Mouse (Mus musculus) stomach, embryonic 14.5 days (tissue): ENCODE measurements around the gene Trib2. TPM values are rescaled to one million over a fixed set of nuclear protein-coding genes. Genes with fewer than 3 reads are reported as not detected.

ENCODE experiments used
- ATAC-seq: fragments of 200-750 bp; cut with Nextera tagmentation; 2 replicates; pipeline ENCODE4 v1.8.0; 2017; ENCODE audit warnings: low read depth, moderate TSS enrichment; ENCODE audit not compliant: insufficient number of reproducible peaks, insufficient read depth, low FRiP score
- H3K27ac ChIP-seq: fragments of 300-500 bp; sonication (generic); 2 replicates; pipeline ENCODE4 v1.5.1; 2014; ENCODE audit warnings: mild to moderate bottlenecking, low read length, moderate library complexity, mixed read lengths
- H3K27me3 ChIP-seq: fragments of 300-500 bp; sonication (generic); 2 replicates; pipeline ENCODE4 v1.6.1; 2014; ENCODE audit warnings: low read length, control low read depth, mixed read lengths; ENCODE audit not compliant: control insufficient read depth, insufficient read depth
- H3K36me3 ChIP-seq: fragments of 300-500 bp; sonication (generic); 2 replicates; pipeline ENCODE4 v1.6.1; 2014; ENCODE audit warnings: mild to moderate bottlenecking, control low read depth, low read length, moderate library complexity, mixed read lengths; ENCODE audit not compliant: control insufficient read depth, insufficient read depth
- H3K4me1 ChIP-seq: fragments of 300-500 bp; sonication (generic); 2 replicates; pipeline ENCODE4 v1.6.1; 2014; ENCODE audit warnings: low read length, control low read depth, mixed read lengths; ENCODE audit not compliant: control insufficient read depth, insufficient read depth
- H3K4me2 ChIP-seq: fragments of 300-500 bp; sonication (generic); replicated peaks from 2 replicates; pipeline ENCODE4 v1.6.1; 2014; ENCODE audit warnings: low read depth, low read length, control low read depth
- H3K4me3 ChIP-seq: fragments of 300-500 bp; sonication (generic); 2 replicates; pipeline ENCODE4 v1.5.1; 2014; ENCODE audit warnings: low read depth, low read length, control low read depth
- H3K9ac ChIP-seq: fragments of 300-500 bp; sonication (generic); replicated peaks from 2 replicates; pipeline ENCODE4 v1.6.1; 2014; ENCODE audit warnings: low read depth, mild to moderate bottlenecking, control low read depth, low read length, moderate library complexity, mixed read lengths
- H3K9me3 ChIP-seq: fragments of 300-500 bp; sonication (generic); 2 replicates; pipeline ENCODE4 v1.6.1; 2016; ENCODE audit warnings: low read depth, low read length, control low read depth; ENCODE audit not compliant: control insufficient read depth
- WGBS: fragments of 180-500 bp; shearing (Covaris S2); extraction: QIAGEN DNeasy Blood & Tissue Kit; methylation state at CpG from one replicate; pipeline ENCODE4 v1.1.7; 2014; 5-methylcytosine and 5-hydroxymethylcytosine counted together
- polyA plus RNA-seq: library from polyadenylated mRNA; unstranded; fragments of >200 nt; fragmentation: Nextera tagmentation; extraction: Ambion mirVana; gene quantifications from 2 replicates; pipeline ENCODE4 v1.2.1, GENCODE M21; 2014

Gene Trib2
- polyA plus RNA-seq, 1 experiment from 2014 or later, result 22.5 TPM

- Histone ChIP-seq H3K27me3 (no peaks in the 10 kb centered on the region), H3K27ac (no peak overlapping the region), H3K4me2 (no peak overlapping the region), H3K9ac (no peak overlapping the region), H3K36me3 (no peaks in the 10 kb centered on the region), H3K9me3 (no peaks in the 10 kb centered on the region), H3K4me3 (no peak overlapping the region), H3K4me1 (no peaks in the 10 kb centered on the region)
- 61% methylated on average over 6 of the region's 6 CpGs for WGBS
- ATAC-seq, result no peak
These were observed 45.0 kb downstream of the Trib2 start for GRCm38 (mm10) chr12:15771686-15772085.

GRCm38 (mm10) chr12:15768536-15768935 lies 48.2 kb downstream of the Trib2 start:
- 91% methylated on average over 3 of the region's 3 CpGs for WGBS
- H3K27ac ChIP-seq, result no peak overlapping the region
- H3K4me1 ChIP-seq, result no peaks in the 10 kb centered on the region

GRCm38 (mm10) chr12:15765996-15766395 lies 50.7 kb downstream of the Trib2 start:
- no peak overlapping the region for H3K4me2 ChIP-seq
- no peak overlapping the region for H3K9ac ChIP-seq
- no peaks in the 10 kb centered on the region for H3K27me3 ChIP-seq
- WGBS, result 79% methylated on average over 12 of the region's 12 CpGs
- H3K4me1 ChIP-seq, result no peaks in the 10 kb centered on the region
- no peaks in the 10 kb centered on the region for H3K9me3 ChIP-seq
- ATAC-seq, result no peak
- H3K4me3 ChIP-seq, result no peak overlapping the region
- H3K36me3 ChIP-seq, result no peaks in the 10 kb centered on the region
- H3K27ac ChIP-seq, result no peak overlapping the region

More at GRCm38 (mm10) chr12:15768536-15768935, 48.2 kb downstream of the Trib2 start:
- H3K4me3 ChIP-seq, result no peak overlapping the region
- H3K9me3 ChIP-seq, result no peaks in the 10 kb centered on the region
- no peaks in the 10 kb centered on the region for H3K27me3 ChIP-seq
- H3K4me2 ChIP-seq, result no peak overlapping the region
- no peaks in the 10 kb centered on the region for H3K36me3 ChIP-seq
- no peak overlapping the region for H3K9ac ChIP-seq
- no peak for ATAC-seq

- no peak overlapping the region for H3K27ac ChIP-seq
- no peak overlapping the region for H3K9ac ChIP-seq
- WGBS, result 39% methylated on average over 1 of the region's 1 CpGs
- H3K27me3 ChIP-seq, result no peaks in the 10 kb centered on the region
- no peak overlapping the region for H3K4me3 ChIP-seq
- H3K36me3 ChIP-seq, result no peaks in the 10 kb centered on the region
- no peaks in the 10 kb centered on the region for H3K4me1 ChIP-seq
- no peak for ATAC-seq
- H3K4me2 ChIP-seq, result no peak overlapping the region
- H3K9me3 ChIP-seq, result no peaks in the 10 kb centered on the region
These were observed 51.5 kb downstream of the Trib2 start for GRCm38 (mm10) chr12:15765238-15765637.

GRCm38 (mm10) chr12:15761453-15762116 lies 55.1 kb downstream of the Trib2 start:
- ATAC-seq, result no peak
- H3K27me3 ChIP-seq, result no peaks in the 10 kb centered on the region
- no peak overlapping the region for H3K4me3 ChIP-seq
- no peak overlapping the region for H3K9ac ChIP-seq
- H3K9me3 ChIP-seq, result no peaks in the 10 kb centered on the region
- H3K4me2 ChIP-seq, result no peak overlapping the region
- 83% methylated on average over 8 of the region's 8 CpGs for WGBS
- H3K4me1 ChIP-seq, result no peaks in the 10 kb centered on the region
- H3K27ac ChIP-seq, result no peak overlapping the region
- no peaks in the 10 kb centered on the region for H3K36me3 ChIP-seq

- Histone ChIP-seq H3K9ac (no peak overlapping the region), H3K36me3 (no peaks in the 10 kb centered on the region), H3K27me3 (no peaks in the 10 kb centered on the region), H3K4me2 (no peak overlapping the region), H3K4me1 (no peaks in the 10 kb centered on the region), H3K4me3 (no peak overlapping the region), H3K9me3 (no peaks in the 10 kb centered on the region), H3K27ac (no peak overlapping the region)
- no peak for ATAC-seq
- WGBS, result 68% methylated on average over 4 of the region's 4 CpGs
These were observed 56.0 kb downstream of the Trib2 start for GRCm38 (mm10) chr12:15760684-15761083.

GRCm38 (mm10) chr12:15758866-15759265 lies 57.9 kb downstream of the Trib2 start:
- Histone ChIP-seq H3K27ac (no peak overlapping the region), H3K9me3 (no peaks in the 10 kb centered on the region), H3K9ac (no peak overlapping the region), H3K4me2 (no peak overlapping the region), H3K36me3 (no peaks in the 10 kb centered on the region), H3K4me1 (no peaks in the 10 kb centered on the region), H3K4me3 (no peak overlapping the region), H3K27me3 (no peaks in the 10 kb centered on the region)
- 40% methylated on average over 2 of the region's 2 CpGs for WGBS
- ATAC-seq, result no peak

- Histone ChIP-seq H3K9ac (no peak overlapping the region), H3K27ac (no peak overlapping the region), H3K9me3 (no peaks in the 10 kb centered on the region), H3K27me3 (no peaks in the 10 kb centered on the region), H3K4me2 (no peak overlapping the region), H3K4me1 (no peaks in the 10 kb centered on the region), H3K4me3 (no peak overlapping the region), H3K36me3 (no peaks in the 10 kb centered on the region)
- WGBS, result 72% methylated on average over 8 of the region's 8 CpGs
- no peak for ATAC-seq
These were observed 59.4 kb downstream of the Trib2 start for GRCm38 (mm10) chr12:15757351-15757750.
